Mouse (Mus musculus) ES-Bruce4 (cell line): ENCODE results near the gene Oprm1. TPM values are rescaled to one million over a fixed set of nuclear protein-coding genes. Genes with fewer than 3 reads are reported as not detected.

Source experiments
- H3K27ac ChIP-seq: 2 replicates; pipeline ENCODE4 v1.5.1; 2012; ENCODE audit warnings: low read length, inconsistent platforms; ENCODE audit not compliant: insufficient read depth
- H3K27me3 ChIP-seq: 2 replicates; pipeline ENCODE4 v1.6.1; 2012; ENCODE audit warnings: mild to moderate bottlenecking, low read length, inconsistent platforms; ENCODE audit not compliant: control insufficient read depth, poor library complexity, insufficient read depth, severe bottlenecking
- H3K36me3 ChIP-seq: 2 replicates; pipeline ENCODE4 v1.6.1; 2012; ENCODE audit warnings: inconsistent platforms, mild to moderate bottlenecking, low read length, moderate library complexity; ENCODE audit not compliant: control insufficient read depth, poor library complexity, insufficient read depth, severe bottlenecking
- H3K4me1 ChIP-seq: one replicate; pipeline ENCODE4 v1.8.1; 2011; ENCODE audit warnings: low read length; ENCODE audit not compliant: control insufficient read depth, insufficient read depth
- H3K4me3 ChIP-seq: 2 replicates; pipeline ENCODE4 v1.5.1; 2011; ENCODE audit warnings: low read depth, mild to moderate bottlenecking, low read length
- H3K9ac ChIP-seq: 2 replicates; pipeline ENCODE4 v1.6.1; 2012; ENCODE audit warnings: low read depth, mild to moderate bottlenecking, inconsistent platforms; ENCODE audit not compliant: poor library complexity, severe bottlenecking
- H3K9me3 ChIP-seq: replicated peaks from 2 replicates; pipeline ENCODE4 v1.6.1; 2012; ENCODE audit warnings: mild to moderate bottlenecking, low read length, inconsistent platforms; ENCODE audit not compliant: control insufficient read depth, poor library complexity, insufficient read depth, severe bottlenecking
- CTCF ChIP-seq: IDR thresholded peaks from one replicate; pipeline ENCODE4 v1.8.1; 2011; ENCODE audit warnings: low read depth, low read length
- EP300 ChIP-seq: IDR thresholded peaks from 2 replicates; pipeline ENCODE4 v1.6.1; 2011; ENCODE audit warnings: low read depth, low read length; ENCODE audit not compliant: insufficient read depth
- POLR2A ChIP-seq: IDR thresholded peaks from one replicate; pipeline ENCODE4 v1.8.1; 2011; ENCODE audit warnings: low read length; ENCODE audit not compliant: insufficient read depth
- polyA plus RNA-seq: library from polyadenylated mRNA; stranded (reverse); fragments of >200 nt; gene quantifications from 2 replicates; pipeline ENCODE4 v1.2.4, GENCODE M21; 2011; ENCODE audit warnings: low read depth; ENCODE audit not compliant: missing spikeins, insufficient read depth, insufficient read length

Gene Oprm1
- polyA plus RNA-seq, 1 experiment = not detected

DNA sequence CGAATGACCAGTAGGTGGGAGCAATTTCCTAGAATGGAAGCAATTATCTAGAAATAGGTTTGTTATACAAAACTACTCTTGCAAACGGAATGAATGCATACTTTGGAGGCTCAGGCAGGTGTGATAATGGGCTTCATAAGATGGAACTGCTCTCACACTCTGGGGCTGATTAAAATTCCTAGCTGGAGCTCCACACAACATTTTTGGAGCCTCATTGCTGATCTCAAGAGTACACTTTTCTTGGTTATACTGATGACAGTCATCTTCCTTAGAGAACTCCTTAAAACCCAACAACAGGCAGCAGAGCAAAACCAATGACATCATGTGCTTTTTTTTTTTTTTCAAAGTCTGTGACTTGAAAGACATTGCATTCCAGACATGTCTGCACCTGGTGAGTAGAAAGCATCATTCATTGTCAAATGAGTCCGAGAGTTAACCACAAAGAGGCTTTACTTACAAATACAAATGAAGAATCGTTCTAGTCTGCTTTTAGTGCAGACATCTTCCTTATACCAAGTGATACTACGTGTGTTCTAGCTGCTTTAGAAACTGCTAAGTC lies 246.8 kb downstream of the Oprm1 start:
- no peaks in the 10 kb centered on the region for H3K9me3 ChIP-seq
- TF ChIP-seq EP300 (no peak), CTCF (no peak), POLR2A (no peak)
- H3K4me3 ChIP-seq = no peak overlapping the region
- H3K27me3 ChIP-seq = no peaks in the 10 kb centered on the region
- no peaks in the 10 kb centered on the region for H3K36me3 ChIP-seq
- no peaks in the 10 kb centered on the region for H3K4me1 ChIP-seq
- H3K27ac ChIP-seq = no peak overlapping the region
- no peak overlapping the region for H3K9ac ChIP-seq

DNA sequence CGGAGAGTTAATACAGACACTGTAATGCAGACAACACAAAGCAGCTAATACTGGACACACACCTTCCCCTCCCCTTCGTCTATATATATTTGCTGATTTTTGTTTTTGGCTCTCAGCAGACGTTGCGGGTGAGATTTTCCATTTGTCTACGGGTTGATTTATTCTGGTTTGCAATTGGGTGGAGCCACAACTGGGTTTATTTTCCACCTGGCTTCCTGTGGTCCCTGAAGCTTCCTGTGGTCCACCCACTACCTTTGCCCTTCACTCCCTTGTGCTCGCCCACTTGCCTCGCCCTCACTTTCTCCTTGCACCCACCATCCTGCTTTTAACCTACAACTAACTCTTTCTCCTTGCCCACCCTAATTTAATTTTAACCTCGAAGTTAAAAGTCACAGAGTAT lies 252.2 kb downstream of the Oprm1 start:
- H3K27me3 ChIP-seq = no peaks in the 10 kb centered on the region
- no peaks in the 10 kb centered on the region for H3K4me1 ChIP-seq
- no peak for TF ChIP-seq CTCF
- no peak for TF ChIP-seq POLR2A
- TF ChIP-seq EP300 = no peak
- no peak overlapping the region for H3K4me3 ChIP-seq
- no peak overlapping the region for H3K9ac ChIP-seq
- no peaks in the 10 kb centered on the region for H3K9me3 ChIP-seq
- no peaks in the 10 kb centered on the region for H3K36me3 ChIP-seq
- H3K27ac ChIP-seq = no peak overlapping the region

DNA sequence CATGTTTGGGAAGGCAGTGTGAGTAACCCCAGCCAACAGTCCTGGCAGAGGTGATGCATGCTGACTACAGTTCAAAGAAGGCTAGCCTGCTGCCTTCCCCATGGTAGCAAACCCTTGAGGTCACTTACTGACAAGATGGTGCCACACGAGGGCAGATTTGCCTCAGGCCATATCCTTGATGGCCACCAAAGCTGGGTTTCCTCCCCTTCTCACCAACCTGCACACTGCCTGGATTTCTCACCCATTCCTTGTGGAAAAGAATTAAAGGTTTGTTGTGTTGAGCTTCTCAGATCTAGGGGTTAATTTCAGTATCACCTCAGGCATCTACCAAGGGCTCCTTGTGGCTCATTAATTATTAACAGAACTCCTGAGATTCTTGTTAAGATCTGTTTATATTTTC lies 256.9 kb downstream of the Oprm1 start:
- Histone ChIP-seq H3K4me3 (no peak overlapping the region), H3K27me3 (no peaks in the 10 kb centered on the region), H3K27ac (no peak overlapping the region), H3K4me1 (no peaks in the 10 kb centered on the region), H3K36me3 (no peaks in the 10 kb centered on the region), H3K9me3 (no peaks in the 10 kb centered on the region), H3K9ac (no peak overlapping the region)
- no peak for TF ChIP-seq EP300
- TF ChIP-seq CTCF = no peak
- TF ChIP-seq POLR2A = no peak

DNA sequence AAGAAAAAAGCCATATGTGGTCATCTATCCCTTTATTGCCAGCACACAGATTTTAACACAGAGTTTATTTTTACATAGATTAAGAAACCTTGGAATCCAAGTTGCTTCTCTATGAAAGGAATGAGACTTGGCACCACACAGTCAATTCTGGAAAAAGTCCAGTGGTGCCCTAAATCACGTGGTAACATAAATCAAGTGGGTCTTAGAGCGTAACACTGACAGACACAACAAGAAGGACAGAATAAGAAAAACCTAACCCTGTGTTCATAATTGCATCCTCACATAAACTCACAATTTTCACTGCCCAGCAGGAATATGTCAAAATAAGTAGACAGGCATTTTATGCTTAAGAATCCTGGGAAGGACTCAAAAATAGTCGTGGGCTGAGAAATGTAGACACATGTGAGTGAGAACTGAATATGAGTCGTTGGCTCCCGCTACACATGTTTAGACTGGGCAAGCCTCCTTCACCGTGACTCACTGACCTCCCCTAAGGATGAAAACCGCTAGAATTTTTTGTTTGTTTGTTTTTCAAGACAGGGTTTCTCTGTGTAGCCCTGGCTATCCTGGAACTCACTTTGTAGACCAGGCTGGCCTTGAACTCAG lies 261.6 kb downstream of the Oprm1 start:
- no peak overlapping the region for H3K4me3 ChIP-seq
- H3K27ac ChIP-seq = no peak overlapping the region
- TF ChIP-seq CTCF (no peak), EP300 (no peak), POLR2A (no peak)
- H3K4me1 ChIP-seq = no peaks in the 10 kb centered on the region
- H3K27me3 ChIP-seq = no peaks in the 10 kb centered on the region
- no peak overlapping the region for H3K9ac ChIP-seq
- H3K9me3 ChIP-seq = no peaks in the 10 kb centered on the region
- no peaks in the 10 kb centered on the region for H3K36me3 ChIP-seq

DNA sequence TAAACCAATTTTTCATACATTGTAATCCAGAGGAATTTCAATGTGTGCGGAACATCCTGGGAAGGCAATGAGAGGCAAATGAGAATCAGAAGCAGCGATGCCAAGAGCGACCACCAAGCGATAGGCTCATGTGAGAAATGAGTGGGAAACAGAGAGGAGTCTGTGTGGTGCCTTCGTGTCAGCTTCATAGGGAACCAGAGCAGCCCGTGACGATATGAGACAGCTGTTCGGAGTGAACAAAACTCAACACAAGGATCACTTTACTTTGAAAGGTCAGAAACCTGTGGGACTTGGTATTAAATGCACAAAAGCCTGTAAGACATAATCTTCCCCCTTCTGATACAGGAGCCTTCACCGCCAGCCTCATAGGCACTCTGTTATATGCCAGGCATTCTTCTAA lies 262.2 kb downstream of the Oprm1 start:
- no peaks in the 10 kb centered on the region for H3K4me1 ChIP-seq
- no peak overlapping the region for H3K4me3 ChIP-seq
- no peaks in the 10 kb centered on the region for H3K9me3 ChIP-seq
- H3K9ac ChIP-seq = no peak overlapping the region
- H3K27ac ChIP-seq = no peak overlapping the region
- no peaks in the 10 kb centered on the region for H3K36me3 ChIP-seq
- TF ChIP-seq POLR2A = no peak
- no peak for TF ChIP-seq EP300
- no peak for TF ChIP-seq CTCF
- H3K27me3 ChIP-seq = no peaks in the 10 kb centered on the region

DNA sequence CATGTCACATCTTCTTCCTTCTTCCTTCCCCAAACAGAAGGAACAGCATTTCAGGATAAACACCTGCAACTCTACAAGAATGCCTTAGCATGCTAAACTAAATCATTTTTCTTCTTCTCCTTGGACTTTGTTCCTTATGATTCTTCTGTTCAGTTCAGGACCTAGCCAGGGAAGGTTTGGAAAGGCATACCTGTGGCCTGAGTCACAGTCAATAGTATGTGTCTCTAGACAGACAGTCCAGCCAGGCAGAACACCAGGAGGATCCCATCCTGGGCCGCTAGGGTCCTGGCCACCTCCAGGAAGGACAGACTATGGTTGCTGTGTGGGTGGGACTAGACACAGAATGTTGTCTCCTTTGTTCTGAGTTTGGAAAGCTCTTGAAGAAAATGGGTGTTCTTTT lies 266.7 kb downstream of the Oprm1 start:
- H3K4me1 ChIP-seq = no peaks in the 10 kb centered on the region
- H3K36me3 ChIP-seq = no peaks in the 10 kb centered on the region
- no peak overlapping the region for H3K9ac ChIP-seq
- TF ChIP-seq CTCF = no peak
- no peaks in the 10 kb centered on the region for H3K27me3 ChIP-seq
- H3K9me3 ChIP-seq = no peaks in the 10 kb centered on the region
- H3K27ac ChIP-seq = no peak overlapping the region
- H3K4me3 ChIP-seq = no peak overlapping the region
